Mouse (Mus musculus) left cerebral cortex, adult 11 months (tissue): Measurements from ENCODE around the gene Fam206a.

Experiments
- DNase-seq: peaks from one replicate; pipeline ENCODE4 v3.0.0; 2022; ENCODE audit warnings: low spot score

Gene Fam206a

GRCm38 (mm10) chr4:56801907-56802668, at the start of gene Fam206a, which contains the start of gene Elp1:
Gene Fam206a, plus strand, starts transcription at chr4:56802345.
Gene Elp1, minus strand, starts transcription at chr4:56802331.
- peak; percentile 91 for DNase-seq

DNA sequence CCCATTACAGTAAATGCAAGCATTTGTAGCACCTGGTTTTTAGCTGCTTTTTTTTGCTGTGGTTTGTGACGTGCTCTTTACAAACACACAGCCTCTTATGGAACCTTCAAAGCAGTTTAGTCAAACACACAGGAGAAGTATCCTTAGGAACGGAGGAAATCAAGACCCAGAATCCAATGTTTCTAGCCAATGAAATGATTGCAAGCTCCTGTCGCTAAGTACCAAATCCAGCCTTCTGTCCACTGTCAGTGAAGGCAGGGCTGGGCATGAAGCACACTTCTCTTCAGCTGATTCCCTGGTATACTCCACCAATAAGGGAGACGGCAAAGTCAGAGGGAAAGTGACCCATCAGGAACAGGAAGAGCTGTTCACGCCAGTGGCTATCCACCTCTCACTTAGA, 46.1 kb upstream of the Fam206a start:
- no peak for DNase-seq

- no peak for DNase-seq
Observed at GRCm38 (mm10) chr4:56756966-56757600, 45.1 kb upstream of the Fam206a start.

GRCm38 (mm10) chr4:56757693-56758092, 44.5 kb upstream of the Fam206a start:
- DNase-seq: no peak

- no peak for DNase-seq
Observed at GRCm38 (mm10) chr4:56767861-56768284, 34.3 kb upstream of the Fam206a start.

GRCm38 (mm10) chr4:56768913-56769312, 33.2 kb upstream of the Fam206a start:
- DNase-seq: no peak

- no peak for DNase-seq
Observed at GRCm38 (mm10) chr4:56771065-56771464, 31.1 kb upstream of the Fam206a start.

DNA sequence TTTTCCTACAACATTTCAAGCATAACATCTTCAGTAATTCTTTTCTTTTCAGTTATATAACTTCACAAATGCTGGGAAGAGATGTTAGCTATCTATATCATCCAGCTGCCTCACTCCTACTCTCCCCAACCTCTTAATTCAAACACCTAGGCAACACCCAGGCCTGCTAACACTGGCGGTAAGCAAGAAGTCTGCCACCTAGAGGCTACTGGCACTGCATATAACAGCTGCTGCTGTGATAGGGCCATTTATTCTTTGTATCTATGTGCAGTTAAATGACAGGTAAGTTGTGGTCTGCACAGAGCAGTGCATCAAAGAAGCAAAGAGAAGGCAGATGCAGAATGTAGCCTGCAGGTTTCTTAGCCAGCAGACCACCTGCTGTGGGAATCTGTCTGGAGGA, 10.8 kb upstream of the Fam206a start:
- no peak for DNase-seq

DNA sequence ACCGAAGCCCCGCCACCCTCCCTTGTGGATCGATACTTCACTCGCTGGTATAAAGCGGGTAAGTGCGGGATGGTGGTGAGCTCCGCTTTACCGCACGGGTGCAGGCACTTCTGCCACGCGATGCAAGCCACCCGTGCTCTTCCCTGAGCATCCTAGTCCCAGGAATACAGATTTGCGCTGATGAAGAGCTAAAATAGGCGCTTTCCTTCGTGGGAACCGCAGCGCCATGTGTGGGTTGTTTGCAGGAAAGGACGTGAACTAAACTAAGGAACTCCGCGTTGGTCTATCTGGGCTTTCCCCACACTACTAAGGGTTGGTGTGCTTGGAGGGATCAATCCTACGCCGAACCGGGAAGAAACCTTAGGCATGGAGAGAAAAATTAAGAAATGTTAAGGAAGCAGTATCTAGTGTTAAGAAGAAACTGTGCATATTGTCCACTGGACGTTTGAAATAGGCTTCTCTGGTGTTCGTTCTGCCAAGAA, 565 bp downstream of the Fam206a start:
- no peak for DNase-seq

GRCm38 (mm10) chr4:56809050-56809449, 6.9 kb downstream of the Fam206a start:
- no peak for DNase-seq

DNA sequence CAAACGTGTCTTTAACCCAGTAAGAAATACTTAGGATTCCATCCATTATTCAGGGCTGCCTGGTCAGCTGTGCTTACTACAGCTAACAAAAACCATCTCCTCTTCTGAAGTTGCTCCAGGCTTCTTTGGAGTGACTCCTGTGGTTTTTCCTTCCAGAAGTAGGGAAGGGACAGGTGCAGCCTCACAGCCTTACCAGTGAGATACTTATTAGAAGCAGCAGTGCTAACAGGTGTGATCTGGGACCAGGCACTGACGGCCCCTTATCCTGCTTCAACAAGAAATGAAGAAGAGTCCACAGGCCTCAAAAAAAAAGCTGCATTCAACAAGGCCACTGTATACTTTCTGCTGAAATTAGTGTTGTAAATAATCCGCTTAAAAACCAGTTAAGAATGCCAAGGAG, 9.5 kb downstream of the Fam206a start:
- DNase-seq: no peak

DNA sequence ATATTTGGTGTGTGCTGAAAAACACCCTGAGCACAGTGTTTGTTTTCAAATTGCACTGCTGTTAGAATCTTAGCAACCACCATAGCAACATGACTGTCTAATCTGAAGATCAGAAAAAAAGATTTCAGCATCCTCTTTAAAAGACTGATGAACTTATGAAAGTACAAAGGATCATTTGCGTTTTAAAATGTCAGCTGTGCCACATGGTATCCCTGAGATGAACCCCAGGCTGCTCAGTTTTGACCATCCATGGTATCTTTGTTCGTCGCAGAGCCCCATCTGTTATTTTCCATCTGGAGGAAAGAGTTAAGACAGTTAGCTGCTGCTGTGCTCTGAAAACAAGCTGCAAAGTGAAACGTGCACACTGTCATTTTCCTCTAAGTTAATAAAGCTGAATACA, 10.0 kb downstream of the Fam206a start:
- DNase-seq: no peak

DNA sequence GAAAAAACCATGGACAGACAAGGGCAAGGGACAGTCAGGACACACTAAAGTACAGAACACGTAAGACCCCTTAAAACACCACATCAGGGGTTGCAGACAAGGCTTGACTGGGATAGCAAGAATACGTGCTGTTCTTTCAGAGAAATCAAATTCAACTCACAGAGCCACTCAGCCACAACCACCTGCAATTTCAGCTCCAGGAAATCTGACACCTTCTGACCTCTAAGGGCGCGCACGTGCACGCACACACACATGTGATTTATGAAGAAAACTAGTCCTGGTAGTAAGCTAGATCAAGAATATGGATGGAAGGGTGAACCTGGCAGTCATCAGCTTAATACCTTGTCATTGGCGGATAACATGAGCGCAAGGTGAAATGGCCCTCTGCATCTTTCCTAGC, 13.0 kb downstream of the Fam206a start:
- no peak for DNase-seq

- DNase-seq: no peak
Observed at GRCm38 (mm10) chr4:56820017-56820550, 17.9 kb downstream of the Fam206a start.

DNA sequence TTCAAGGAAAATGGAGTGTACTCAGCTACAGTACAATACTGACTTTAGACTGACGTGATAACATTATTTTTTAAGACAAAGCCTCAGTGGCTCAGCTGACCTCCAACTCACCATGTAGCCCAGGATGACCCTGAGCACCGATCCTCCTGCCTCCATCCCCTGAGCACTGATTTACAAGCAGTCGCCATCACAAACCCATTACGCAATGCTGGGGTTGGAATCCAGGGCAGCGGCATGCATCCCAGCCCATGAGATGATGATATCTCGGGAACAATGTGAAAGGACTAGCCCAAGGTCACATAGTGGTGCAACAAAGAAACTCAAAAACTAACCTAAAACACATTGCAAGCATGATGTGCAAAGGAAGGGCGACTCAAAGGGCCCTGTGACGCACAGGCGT, 22.1 kb downstream of the Fam206a start:
- DNase-seq: no peak

DNA sequence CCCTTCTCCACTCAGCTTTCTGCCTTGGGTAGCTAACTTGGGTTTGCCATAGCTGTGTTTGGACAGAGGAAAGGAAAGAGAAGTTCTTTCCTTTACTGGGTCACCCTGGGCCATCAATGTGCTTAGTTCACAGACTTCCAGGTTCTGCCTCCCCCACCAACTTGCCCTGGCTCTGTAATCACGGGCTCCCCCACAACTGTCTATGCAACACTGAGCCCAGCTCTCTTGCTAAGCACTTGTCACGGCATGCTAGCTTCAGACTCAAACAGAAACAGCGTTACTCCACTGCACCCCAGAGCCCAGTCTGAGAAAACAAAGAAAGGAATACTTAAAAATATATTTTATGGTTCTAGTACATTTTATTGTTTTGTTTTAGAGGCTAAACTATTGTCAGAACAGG, 26.8 kb downstream of the Fam206a start:
- DNase-seq: no peak

DNA sequence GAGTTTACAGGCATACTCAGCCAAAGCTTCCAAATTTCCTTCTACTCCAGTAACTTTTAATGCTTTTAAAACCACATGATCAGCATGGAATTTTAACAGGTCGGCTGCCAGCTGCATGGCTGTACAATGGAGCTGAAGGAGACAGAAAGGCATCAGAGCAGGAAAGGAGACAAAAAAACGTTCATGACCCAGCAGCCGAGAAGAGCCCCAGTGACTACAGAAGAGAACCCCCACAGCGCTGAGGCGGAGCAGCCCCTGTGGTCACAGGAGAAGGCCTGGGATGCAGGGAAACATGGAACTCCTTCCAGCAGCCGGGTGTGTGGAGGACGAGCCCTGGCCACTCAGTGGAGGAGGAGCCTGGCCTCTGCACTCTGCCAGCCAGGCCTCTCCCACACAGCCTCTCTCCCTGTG, 27.4 kb downstream of the Fam206a start:
- DNase-seq: no peak

- DNase-seq: no peak
Observed at GRCm38 (mm10) chr4:56831013-56831609, 29.0 kb downstream of the Fam206a start.

- no peak for DNase-seq
Observed at GRCm38 (mm10) chr4:56831998-56832397, 29.9 kb downstream of the Fam206a start.

- no peak for DNase-seq
Observed at GRCm38 (mm10) chr4:56837661-56838060, 35.5 kb downstream of the Fam206a start.

DNA sequence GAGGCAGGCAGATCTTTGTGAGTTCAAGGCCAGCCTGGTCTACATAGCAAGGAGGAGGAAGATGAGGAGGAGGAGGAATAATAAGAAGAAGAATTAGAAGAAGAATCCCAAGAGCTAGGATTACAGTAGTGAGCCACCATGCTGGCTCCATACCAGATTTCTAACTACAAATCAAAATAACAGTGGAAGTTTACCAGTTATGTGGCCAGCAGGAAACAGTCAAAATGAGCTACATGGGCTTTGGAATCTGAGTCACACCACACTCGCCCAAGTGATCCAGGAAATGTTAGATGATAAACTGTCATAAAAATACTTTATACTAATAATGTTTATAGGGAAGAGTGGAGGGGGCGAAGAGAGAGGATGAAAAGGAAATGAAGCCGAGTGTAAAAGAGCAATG, 38.2 kb downstream of the Fam206a start:
- no peak for DNase-seq

DNA sequence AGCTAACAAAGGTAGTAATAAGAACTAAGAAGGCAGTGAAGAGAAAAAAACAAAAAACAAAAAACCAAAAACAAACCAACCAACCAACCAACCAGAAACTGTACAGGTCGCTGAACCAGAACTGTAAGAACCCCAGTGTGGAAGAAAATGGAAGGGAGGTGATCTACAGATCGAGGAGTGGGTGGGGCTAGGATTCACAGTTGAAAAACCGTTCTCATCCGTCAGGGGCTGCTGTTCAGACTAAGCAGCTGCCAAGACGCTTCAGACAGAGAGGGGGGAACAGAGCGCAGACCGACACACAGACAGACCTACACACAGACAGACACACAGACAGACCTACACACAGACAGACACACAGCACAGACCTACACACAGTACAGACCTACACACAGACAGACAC, 40.4 kb downstream of the Fam206a start:
- no peak for DNase-seq

DNA sequence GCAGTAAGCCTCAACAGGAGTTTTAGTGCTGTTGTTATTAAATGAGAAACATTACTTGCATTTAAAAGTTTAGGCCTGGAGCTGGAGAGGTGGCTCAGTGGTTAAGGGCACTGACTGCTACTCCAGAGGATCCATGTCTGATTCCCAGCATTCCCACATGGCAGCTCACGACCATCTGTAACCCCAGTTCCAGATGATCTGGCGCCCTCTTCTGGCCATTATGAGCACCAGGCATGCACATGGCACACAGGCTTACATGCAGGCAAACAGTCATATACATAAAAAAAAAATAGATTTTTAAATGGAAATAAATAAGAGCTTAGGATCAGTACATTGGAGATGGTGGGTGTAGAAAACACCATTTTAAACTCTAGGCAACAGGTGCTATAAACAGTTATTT, 41.8 kb downstream of the Fam206a start:
- DNase-seq: no peak
